Mouse (Mus musculus): Measurements from ENCODE around the gene Gm11127. TPM values are rescaled to one million over a fixed set of nuclear protein-coding genes. Genes with fewer than 3 reads are reported as not detected.

The Gm11127 gene
- total and polyA plus RNA-seq, 3 experiments: 1.5 to 6.4 TPM; not detected in 1

Other genes starting within 250 kb of the Gm11127 start
- 5.5 and 8.4 TPM in 2 replicates for gene Ier3, start 236.7 kb downstream of the Gm11127 start, total RNA-seq (2012; rRNA removed)
- gene Ier3, start 236.7 kb downstream of the Gm11127 start, polyA plus RNA-seq (2012; ENCODE audit: insufficient read depth in 1 of 2, insufficient read length in 2 of 2, low read depth in 1 of 2, low replicate concordance in 2 of 2, missing spikeins in 1 of 2): 10 to 100 TPM in 1 of 2 experiments, not detected in 1; 12.2 TPM
- 38.1 and 39.5 TPM in 2 replicates for gene Flot1, start 235.1 kb downstream of the Gm11127 start, total RNA-seq (2012; rRNA removed)
- 10 to 100 TPM in 1 of 2 experiments, not detected in 1; 64.1 TPM for gene Flot1, start 235.1 kb downstream of the Gm11127 start, polyA plus RNA-seq (2012; ENCODE audit: insufficient read depth in 1 of 2, insufficient read length in 2 of 2, low read depth in 1 of 2, low replicate concordance in 2 of 2, missing spikeins in 1 of 2)
- gene Tubb5, start 220.1 kb downstream of the Gm11127 start, total RNA-seq (2012; rRNA removed): 1,137 and 1,211 TPM in 2 replicates
- gene Tubb5, start 220.1 kb downstream of the Gm11127 start, polyA plus RNA-seq (2012; ENCODE audit: insufficient read depth in 1 of 2, insufficient read length in 2 of 2, low read depth in 1 of 2, low replicate concordance in 2 of 2, missing spikeins in 1 of 2): 1,000 to 10,000 TPM; 1,040 to 1,575 TPM
- gene Mdc1, start 216.9 kb downstream of the Gm11127 start, total RNA-seq (2012; rRNA removed): 15.0 and 17.2 TPM in 2 replicates
- gene Mdc1, start 216.9 kb downstream of the Gm11127 start, polyA plus RNA-seq (2012; ENCODE audit: insufficient read depth in 1 of 2, insufficient read length in 2 of 2, low read depth in 1 of 2, low replicate concordance in 2 of 2, missing spikeins in 1 of 2): 10 to 100 TPM; 46.6 to 77.9 TPM
- 11.1 and 13.7 TPM in 2 replicates for gene Nrm, start 197.1 kb downstream of the Gm11127 start, total RNA-seq (2012; rRNA removed)
- 10 to 100 TPM in 1 of 2 experiments, not detected in 1; 49.9 TPM for gene Nrm, start 197.1 kb downstream of the Gm11127 start, polyA plus RNA-seq (2012; ENCODE audit: insufficient read depth in 1 of 2, insufficient read length in 2 of 2, low read depth in 1 of 2, low replicate concordance in 2 of 2, missing spikeins in 1 of 2)
- gene Ppp1r18, start 192.8 kb downstream of the Gm11127 start, total RNA-seq (2012; rRNA removed): 10.1 and 12.7 TPM in 2 replicates
- 10 to 100 TPM in 1 of 2 experiments, not detected in 1; 36.2 TPM for gene Ppp1r18, start 192.8 kb downstream of the Gm11127 start, polyA plus RNA-seq (2012; ENCODE audit: insufficient read depth in 1 of 2, insufficient read length in 2 of 2, low read depth in 1 of 2, low replicate concordance in 2 of 2, missing spikeins in 1 of 2)
- gene Dhx16, start 178.6 kb downstream of the Gm11127 start, total RNA-seq (2012; rRNA removed): 75.4 and 79.2 TPM in 2 replicates
- gene Dhx16, start 178.6 kb downstream of the Gm11127 start, polyA plus RNA-seq (2012; ENCODE audit: insufficient read depth in 1 of 2, insufficient read length in 2 of 2, low read depth in 1 of 2, low replicate concordance in 2 of 2, missing spikeins in 1 of 2): 100 to 1,000 TPM in 1 of 2 experiments, not detected in 1; 101 TPM
- gene 2310061I04Rik, start 160.9 kb downstream of the Gm11127 start, total RNA-seq (2012; rRNA removed): 10.9 and 11.4 TPM in 2 replicates
- 100 to 1,000 TPM in 1 of 2 experiments, not detected in 1; 106 TPM for gene 2310061I04Rik, start 160.9 kb downstream of the Gm11127 start, polyA plus RNA-seq (2012; ENCODE audit: insufficient read depth in 1 of 2, insufficient read length in 2 of 2, low read depth in 1 of 2, low replicate concordance in 2 of 2, missing spikeins in 1 of 2)
- 4.4 and 4.6 TPM in 2 replicates for gene Atat1, start 148.3 kb downstream of the Gm11127 start, total RNA-seq (2012; rRNA removed)
- 10 to 100 TPM in 1 of 2 experiments, not detected in 1; 14.4 TPM for gene Atat1, start 148.3 kb downstream of the Gm11127 start, polyA plus RNA-seq (2012; ENCODE audit: insufficient read depth in 1 of 2, insufficient read length in 2 of 2, low read depth in 1 of 2, low replicate concordance in 2 of 2, missing spikeins in 1 of 2)
- gene Mrps18b, start 142.0 kb downstream of the Gm11127 start, total RNA-seq (2012; rRNA removed): 149 and 179 TPM in 2 replicates
- 100 to 1,000 TPM in 1 of 2 experiments, not detected in 1; 239 TPM for gene Mrps18b, start 142.0 kb downstream of the Gm11127 start, polyA plus RNA-seq (2012; ENCODE audit: insufficient read depth in 1 of 2, insufficient read length in 2 of 2, low read depth in 1 of 2, low replicate concordance in 2 of 2, missing spikeins in 1 of 2)
- 24.2 and 25.3 TPM in 2 replicates for gene Ppp1r10, start 141.9 kb downstream of the Gm11127 start, total RNA-seq (2012; rRNA removed)
- gene Ppp1r10, start 141.9 kb downstream of the Gm11127 start, polyA plus RNA-seq (2012; ENCODE audit: insufficient read depth in 1 of 2, insufficient read length in 2 of 2, low read depth in 1 of 2, low replicate concordance in 2 of 2, missing spikeins in 1 of 2): 10 to 100 TPM in 1 of 2 experiments, not detected in 1; 61.4 TPM
- 137 and 142 TPM in 2 replicates for gene Abcf1, start 88.6 kb downstream of the Gm11127 start, total RNA-seq (2012; rRNA removed)
- gene Abcf1, start 88.6 kb downstream of the Gm11127 start, polyA plus RNA-seq (2012; ENCODE audit: insufficient read depth in 1 of 2, insufficient read length in 2 of 2, low read depth in 1 of 2, low replicate concordance in 2 of 2, missing spikeins in 1 of 2): 100 to 1,000 TPM in 1 of 2 experiments, not detected in 1; 312 TPM
- 50.7 and 57.1 TPM in 2 replicates for gene Gnl1, start 78.5 kb downstream of the Gm11127 start, total RNA-seq (2012; rRNA removed)
- gene Gnl1, start 78.5 kb downstream of the Gm11127 start, polyA plus RNA-seq (2012; ENCODE audit: insufficient read depth in 1 of 2, insufficient read length in 2 of 2, low read depth in 1 of 2, low replicate concordance in 2 of 2, missing spikeins in 1 of 2): 10 to 100 TPM in 1 of 2 experiments, not detected in 1; 98.5 TPM
- gene Prr3, start 78.1 kb downstream of the Gm11127 start, total RNA-seq (2012; rRNA removed): 12.2 and 13.8 TPM in 2 replicates
- gene Prr3, start 78.1 kb downstream of the Gm11127 start, polyA plus RNA-seq (2012; ENCODE audit: insufficient read depth in 1 of 2, insufficient read length in 2 of 2, low read depth in 1 of 2, low replicate concordance in 2 of 2, missing spikeins in 1 of 2): 10 to 100 TPM in 1 of 2 experiments, not detected in 1; 48.1 TPM
- gene H2-T24, start 37.8 kb downstream of the Gm11127 start, total RNA-seq (2012; rRNA removed): 25.4 and 25.9 TPM in 2 replicates
- gene H2-T24, start 37.8 kb downstream of the Gm11127 start, polyA plus RNA-seq (2012; ENCODE audit: insufficient read depth in 1 of 2, insufficient read length in 2 of 2, low read depth in 1 of 2, low replicate concordance in 2 of 2, missing spikeins in 1 of 2): 10 to 100 TPM in 1 of 2 experiments, not detected in 1; 14.1 TPM
- 18.3 and 20.3 TPM in 2 replicates for gene H2-T23, start 25.5 kb downstream of the Gm11127 start, total RNA-seq (2012; rRNA removed)
- 10 to 100 TPM in 1 of 2 experiments, not detected in 1; 12.2 TPM for gene H2-T23, start 25.5 kb downstream of the Gm11127 start, polyA plus RNA-seq (2012; ENCODE audit: insufficient read depth in 1 of 2, insufficient read length in 2 of 2, low read depth in 1 of 2, low replicate concordance in 2 of 2, missing spikeins in 1 of 2)
- gene H2-T22, start 15.6 kb downstream of the Gm11127 start, total RNA-seq (2012; rRNA removed): 22.5 and 27.0 TPM in 2 replicates
- 10 to 100 TPM in 1 of 2 experiments, not detected in 1; 45.5 TPM for gene H2-T22, start 15.6 kb downstream of the Gm11127 start, polyA plus RNA-seq (2012; ENCODE audit: insufficient read depth in 1 of 2, insufficient read length in 2 of 2, low read depth in 1 of 2, low replicate concordance in 2 of 2, missing spikeins in 1 of 2)
- gene Gm6034, start 15.4 kb downstream of the Gm11127 start, total RNA-seq (2012; rRNA removed): not detected in 2 replicates
- gene Gm6034, start 15.4 kb downstream of the Gm11127 start, polyA plus RNA-seq (2012; ENCODE audit: insufficient read depth in 1 of 2, insufficient read length in 2 of 2, low read depth in 1 of 2, low replicate concordance in 2 of 2, missing spikeins in 1 of 2): under 1 TPM in 1 of 2 experiments, not detected in 1; 0.11 TPM
- gene Gm19684, start 63.3 kb upstream of the Gm11127 start, total RNA-seq (2012; rRNA removed): not detected in 2 replicates
- not detected for gene Gm19684, start 63.3 kb upstream of the Gm11127 start, polyA plus RNA-seq (2012; ENCODE audit: insufficient read depth in 1 of 2, insufficient read length in 2 of 2, low read depth in 1 of 2, low replicate concordance in 2 of 2, missing spikeins in 1 of 2)
- not detected in 2 replicates for gene Gm7030, start 71.1 kb upstream of the Gm11127 start, total RNA-seq (2012; rRNA removed)
- gene Gm7030, start 71.1 kb upstream of the Gm11127 start, polyA plus RNA-seq (2012; ENCODE audit: insufficient read depth in 1 of 2, insufficient read length in 2 of 2, low read depth in 1 of 2, low replicate concordance in 2 of 2, missing spikeins in 1 of 2): not detected
- gene Gm8909, start 110.2 kb upstream of the Gm11127 start, total RNA-seq (2012; rRNA removed): not detected in 2 replicates
- gene Gm8909, start 110.2 kb upstream of the Gm11127 start, polyA plus RNA-seq (2012; ENCODE audit: insufficient read depth in 1 of 2, insufficient read length in 2 of 2, low read depth in 1 of 2, low replicate concordance in 2 of 2, missing spikeins in 1 of 2): 1 to 10 TPM in 1 of 2 experiments, not detected in 1; 3.0 TPM
- gene H2-T3, start 131.9 kb upstream of the Gm11127 start, total RNA-seq (2012; rRNA removed): not detected in 2 replicates
- not detected for gene H2-T3, start 131.9 kb upstream of the Gm11127 start, polyA plus RNA-seq (2012; ENCODE audit: insufficient read depth in 1 of 2, insufficient read length in 2 of 2, low read depth in 1 of 2, low replicate concordance in 2 of 2, missing spikeins in 1 of 2)
- gene Rpp21, start 199.7 kb upstream of the Gm11127 start, total RNA-seq (2012; rRNA removed): 57.8 and 63.8 TPM in 2 replicates
- 100 to 1,000 TPM in 1 of 2 experiments, not detected in 1; 116 TPM for gene Rpp21, start 199.7 kb upstream of the Gm11127 start, polyA plus RNA-seq (2012; ENCODE audit: insufficient read depth in 1 of 2, insufficient read length in 2 of 2, low read depth in 1 of 2, low replicate concordance in 2 of 2, missing spikeins in 1 of 2)
- gene Trim39, start 213.9 kb upstream of the Gm11127 start, total RNA-seq (2012; rRNA removed): 9.4 and 13.5 TPM in 2 replicates
- gene Trim39, start 213.9 kb upstream of the Gm11127 start, polyA plus RNA-seq (2012; ENCODE audit: insufficient read depth in 1 of 2, insufficient read length in 2 of 2, low read depth in 1 of 2, low replicate concordance in 2 of 2, missing spikeins in 1 of 2): 10 to 100 TPM in 1 of 2 experiments, not detected in 1; 16.0 TPM
- not detected in 2 replicates for gene H2-M10.2, start 228.1 kb upstream of the Gm11127 start, total RNA-seq (2012; rRNA removed)
- not detected for gene H2-M10.2, start 228.1 kb upstream of the Gm11127 start, polyA plus RNA-seq (2012; ENCODE audit: insufficient read depth in 1 of 2, insufficient read length in 2 of 2, low read depth in 1 of 2, low replicate concordance in 2 of 2, missing spikeins in 1 of 2)